Mouse (Mus musculus): ENCODE measurements at regions not wholly inside any gene's neighbourhood (a gene's known extent, or its start where the extent isn't known, plus 50 kb on each side); places are given as distances from the start of the nearest gene placed in this dataset.

DNA sequence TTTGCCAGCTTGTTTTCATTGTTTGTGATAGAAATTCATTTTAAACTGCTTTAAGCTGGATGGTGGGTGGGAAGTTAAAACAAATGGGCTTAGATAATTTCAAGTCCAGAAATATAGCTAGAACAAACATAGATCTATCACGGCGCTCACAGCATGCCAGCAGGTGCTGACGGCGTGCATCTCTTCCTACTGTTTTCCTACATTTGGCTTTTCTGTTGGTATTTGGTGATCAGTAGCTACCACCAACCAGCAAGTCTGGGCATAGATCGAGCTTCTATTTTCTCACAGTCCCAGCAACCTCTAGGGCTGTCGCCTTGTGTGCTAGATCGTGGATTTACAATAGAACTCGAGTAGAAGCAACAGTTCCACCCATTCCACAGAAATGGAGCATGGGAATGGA lies 290.9 kb upstream of the Zeb2 start:
- Histone ChIP-seq H3K4me1 (ENCODE audit: control insufficient read depth, insufficient read depth, low read length) (peaks cover 3% of the 10 kb centered on the region), H3K4me3 (ENCODE audit: insufficient read depth, low read length) (no peak overlapping the region), H3K27ac (ENCODE audit: insufficient read depth, low read depth, low read length) (no peak overlapping the region)
- TF ChIP-seq CTCF (IDR thresholded peaks at IDR 0.05; ENCODE audit: low read depth, low read length) (no peak), POLR2A (IDR thresholded peaks at IDR 0.05; ENCODE audit: borderline replicate concordance, low read depth, low read length) (no peak)

DNA sequence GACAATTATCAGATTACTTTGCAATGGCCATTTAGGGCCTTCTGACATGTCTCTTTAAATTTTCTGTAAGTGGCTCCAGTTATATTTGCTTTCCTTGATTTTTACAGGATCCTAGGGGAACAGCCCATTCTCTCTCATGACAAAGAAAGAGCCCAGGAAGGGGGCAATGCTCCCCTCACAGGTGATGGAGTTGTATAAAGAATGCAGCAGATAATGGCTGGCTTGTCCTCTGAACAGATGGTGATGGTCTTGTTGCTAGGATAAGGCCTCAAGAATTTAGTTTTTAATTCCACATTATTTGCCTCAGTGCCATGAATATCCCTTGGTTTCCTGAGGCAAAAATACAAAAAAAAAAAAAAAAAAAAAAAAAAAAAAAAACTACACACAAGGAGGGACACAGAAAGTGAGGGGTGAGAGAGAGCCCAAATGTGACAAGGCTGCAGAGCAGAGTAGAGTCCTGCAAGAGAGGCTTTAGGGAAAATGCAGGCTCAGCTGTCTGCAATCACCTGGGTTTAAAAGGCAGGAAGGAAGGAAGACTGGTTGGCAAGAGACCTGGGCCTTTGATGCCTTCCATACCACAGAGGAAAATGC lies 272.8 kb upstream of the Zeb2 start:
- TF ChIP-seq POLR2A (IDR thresholded peaks at IDR 0.05; ENCODE audit: borderline replicate concordance, low read depth, low read length), result no peak
- no peak for TF ChIP-seq CTCF (IDR thresholded peaks at IDR 0.05; ENCODE audit: low read depth, low read length)
- H3K27ac ChIP-seq (ENCODE audit: insufficient read depth, low read depth, low read length), result no peak overlapping the region

DNA sequence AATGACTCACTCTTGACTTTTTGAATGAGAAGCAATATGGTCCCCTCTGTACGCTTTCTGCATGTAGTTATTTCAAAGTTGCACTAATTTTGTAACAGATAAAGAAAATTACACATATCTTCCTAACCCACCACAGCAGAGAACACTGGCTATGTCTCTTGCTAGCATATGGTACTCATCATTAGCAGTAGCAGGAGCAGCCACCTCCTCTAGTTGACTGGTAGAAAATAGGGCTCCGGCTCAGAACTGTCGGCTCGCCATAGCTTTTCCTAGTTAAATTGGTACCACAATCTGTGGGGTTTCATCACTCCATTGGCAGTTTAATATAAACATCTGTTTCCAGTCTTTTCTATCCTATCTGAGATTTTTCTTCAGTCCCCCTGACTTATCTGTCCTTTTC lies 254.1 kb upstream of the Zeb2 start:
- H3K27ac ChIP-seq (ENCODE audit: insufficient read depth, low read depth, low read length), result no peak overlapping the region
- H3K4me1 ChIP-seq (ENCODE audit: control insufficient read depth, insufficient read depth, low read length), result no peaks in the 10 kb centered on the region
- H3K4me3 ChIP-seq (ENCODE audit: insufficient read depth, low read length), result no peak overlapping the region
- no peak for TF ChIP-seq POLR2A (IDR thresholded peaks at IDR 0.05; ENCODE audit: borderline replicate concordance, low read depth, low read length)
- no peak for TF ChIP-seq CTCF (IDR thresholded peaks at IDR 0.05; ENCODE audit: low read depth, low read length)

More for the DNA sequence above, 272.8 kb upstream of the Zeb2 start:
- Histone ChIP-seq H3K4me3 (ENCODE audit: insufficient read depth, low read length) (no peak overlapping the region), H3K4me1 (ENCODE audit: control insufficient read depth, insufficient read depth, low read length) (peaks cover 1% of the 10 kb centered on the region)

DNA sequence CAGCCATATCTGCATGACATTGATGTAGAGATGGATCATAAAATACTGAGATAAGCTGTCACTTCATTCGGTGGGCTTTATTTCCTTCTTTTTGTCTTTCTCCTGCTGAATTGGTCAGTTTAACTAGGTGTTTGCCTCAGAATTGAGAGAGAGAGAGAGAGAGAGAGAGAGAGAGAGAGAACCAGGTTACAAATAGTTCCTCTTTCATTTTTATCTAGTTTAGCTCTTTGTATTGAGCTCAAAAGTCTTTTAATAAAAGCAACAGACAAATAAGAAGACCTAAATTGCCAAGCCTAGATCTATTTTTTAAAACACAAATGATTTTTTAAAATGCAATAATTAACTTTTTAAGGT lies 253.4 kb upstream of the Zeb2 start:
- H3K27ac ChIP-seq (ENCODE audit: insufficient read depth, low read depth, low read length), result no peak overlapping the region
- TF ChIP-seq CTCF (IDR thresholded peaks at IDR 0.05; ENCODE audit: low read depth, low read length), result no peak
- TF ChIP-seq POLR2A (IDR thresholded peaks at IDR 0.05; ENCODE audit: borderline replicate concordance, low read depth, low read length), result no peak
- no peak overlapping the region for H3K4me3 ChIP-seq (ENCODE audit: insufficient read depth, low read length)
- H3K4me1 ChIP-seq (ENCODE audit: control insufficient read depth, insufficient read depth, low read length), result no peaks in the 10 kb centered on the region

DNA sequence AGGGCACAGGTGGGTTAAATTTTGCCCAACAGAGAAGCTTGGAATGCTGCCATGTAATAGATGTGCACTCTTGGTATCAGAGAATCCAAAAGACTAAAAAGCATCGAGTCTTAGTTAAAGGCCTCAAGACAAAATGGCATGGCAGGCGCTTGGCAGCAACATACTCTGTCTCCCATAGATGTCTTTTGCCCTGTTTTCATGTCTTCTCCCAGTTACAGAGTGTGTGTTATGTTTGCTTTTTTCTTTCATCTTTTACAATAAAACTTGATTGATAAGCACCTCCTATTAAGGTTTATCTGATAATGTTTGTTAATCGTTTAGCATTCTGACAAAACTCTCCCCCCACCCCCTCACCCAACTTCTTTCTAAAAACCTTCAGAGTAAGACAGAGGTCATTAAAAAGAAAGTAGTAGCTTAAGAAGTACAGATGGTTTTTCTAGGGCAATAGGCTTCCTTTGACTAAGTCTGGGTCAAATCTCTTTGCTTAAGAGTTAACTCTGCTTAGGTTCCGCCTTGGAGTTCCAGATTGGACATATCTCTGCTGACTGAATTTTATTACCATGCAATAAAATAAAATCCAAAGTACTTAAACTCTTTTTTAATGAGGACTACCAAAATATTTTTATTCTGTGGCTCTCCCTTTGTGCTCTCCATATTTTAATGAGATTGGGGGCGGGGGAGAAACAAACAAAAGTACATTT lies 252.9 kb upstream of the Zeb2 start:
- no peak overlapping the region for H3K27ac ChIP-seq (ENCODE audit: insufficient read depth, low read depth, low read length)
- no peaks in the 10 kb centered on the region for H3K4me1 ChIP-seq (ENCODE audit: control insufficient read depth, insufficient read depth, low read length)
- no peak overlapping the region for H3K4me3 ChIP-seq (ENCODE audit: insufficient read depth, low read length)
- TF ChIP-seq POLR2A (IDR thresholded peaks at IDR 0.05; ENCODE audit: borderline replicate concordance, low read depth, low read length) (no peak), CTCF (IDR thresholded peaks at IDR 0.05; ENCODE audit: low read depth, low read length) (no peak)

DNA sequence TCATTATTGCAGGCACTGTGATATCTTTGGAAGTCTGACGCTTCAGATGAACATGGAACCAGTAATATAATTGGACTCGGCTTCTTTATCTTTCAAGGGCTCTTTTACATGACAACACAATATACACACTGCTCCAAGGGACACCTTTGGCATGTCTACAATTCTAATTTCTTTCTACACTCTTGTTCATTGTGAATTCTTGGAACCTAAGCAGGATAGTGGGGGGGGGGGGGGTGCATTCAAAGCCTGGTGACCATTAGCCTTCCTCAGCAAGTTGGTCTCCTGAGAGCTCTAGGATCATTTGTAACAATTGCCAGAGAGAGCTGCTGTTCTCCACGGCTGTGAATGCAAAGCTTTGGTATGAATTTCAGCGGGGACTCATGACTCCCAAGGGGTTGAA lies 252.2 kb upstream of the Zeb2 start:
- no peak for TF ChIP-seq POLR2A (IDR thresholded peaks at IDR 0.05; ENCODE audit: borderline replicate concordance, low read depth, low read length)
- TF ChIP-seq CTCF (IDR thresholded peaks at IDR 0.05; ENCODE audit: low read depth, low read length), result no peak
- no peak overlapping the region for H3K27ac ChIP-seq (ENCODE audit: insufficient read depth, low read depth, low read length)
- no peak overlapping the region for H3K4me3 ChIP-seq (ENCODE audit: insufficient read depth, low read length)
- no peaks in the 10 kb centered on the region for H3K4me1 ChIP-seq (ENCODE audit: control insufficient read depth, insufficient read depth, low read length)

DNA sequence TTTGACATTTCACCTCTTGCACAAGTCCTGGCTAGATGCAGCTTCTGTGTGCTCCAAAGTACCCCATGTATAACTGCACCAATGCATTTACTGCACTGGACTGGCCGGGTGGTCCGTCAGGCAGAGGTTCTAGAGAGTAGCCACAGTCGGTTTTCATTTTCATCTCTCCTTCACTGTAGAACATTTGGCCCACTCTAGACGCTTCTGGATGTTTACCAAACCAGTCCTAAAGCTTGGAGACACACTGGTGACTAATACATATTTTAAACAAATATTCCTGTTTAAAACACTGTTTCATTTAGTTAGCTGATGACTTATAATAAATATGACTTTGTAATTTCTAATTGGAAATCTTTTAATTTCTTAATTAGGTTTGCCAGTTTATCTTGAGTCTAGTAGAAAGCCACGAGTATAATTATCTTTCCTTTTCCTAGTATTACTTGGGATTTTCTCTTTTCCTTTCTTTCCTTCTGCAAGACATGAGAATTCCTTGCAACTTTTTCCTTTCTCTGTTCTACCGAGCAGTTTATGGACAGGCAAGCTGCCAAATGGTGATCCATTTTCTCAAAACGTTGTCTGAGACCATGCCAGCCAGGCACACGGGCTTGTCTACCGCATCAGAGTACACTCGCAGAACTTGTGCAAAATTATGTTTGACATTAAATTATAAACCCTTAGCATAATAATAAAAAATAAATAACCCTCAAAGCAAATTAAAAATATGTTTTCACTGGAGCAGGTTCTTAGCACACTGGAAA lies 250.4 kb upstream of the Zeb2 start:
- Histone ChIP-seq H3K4me3 (ENCODE audit: insufficient read depth, low read length) (no peak overlapping the region), H3K4me1 (ENCODE audit: control insufficient read depth, insufficient read depth, low read length) (no peaks in the 10 kb centered on the region), H3K27ac (ENCODE audit: insufficient read depth, low read depth, low read length) (no peak overlapping the region)
- TF ChIP-seq POLR2A (IDR thresholded peaks at IDR 0.05; ENCODE audit: borderline replicate concordance, low read depth, low read length), result no peak
- TF ChIP-seq CTCF (IDR thresholded peaks at IDR 0.05; ENCODE audit: low read depth, low read length), result no peak

DNA sequence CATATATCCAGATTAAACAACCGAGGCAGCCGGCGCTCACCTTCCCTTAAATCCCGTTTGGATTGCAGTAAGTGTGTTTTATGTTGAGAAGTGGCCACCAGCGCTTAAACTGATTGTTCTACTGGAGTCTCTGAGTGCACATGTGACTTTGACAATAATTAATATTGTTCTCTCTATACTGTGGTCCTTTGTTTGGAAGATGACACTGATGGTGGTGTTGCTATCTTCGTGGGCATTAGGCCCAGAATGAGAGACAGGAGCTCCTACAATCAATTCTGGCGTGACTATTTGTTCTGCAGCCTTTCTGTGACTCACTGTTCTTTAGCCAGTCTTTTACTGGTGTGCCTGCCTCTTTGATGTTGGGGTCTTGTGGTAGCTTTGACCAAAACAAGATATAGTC lies 240.1 kb upstream of the Zeb2 start:
- no peak overlapping the region for H3K27ac ChIP-seq (ENCODE audit: insufficient read depth, low read depth, low read length)
- no peak for TF ChIP-seq CTCF (IDR thresholded peaks at IDR 0.05; ENCODE audit: low read depth, low read length)
- no peak for TF ChIP-seq POLR2A (IDR thresholded peaks at IDR 0.05; ENCODE audit: borderline replicate concordance, low read depth, low read length)
- H3K4me3 ChIP-seq (ENCODE audit: insufficient read depth, low read length), result no peak overlapping the region
- H3K4me1 ChIP-seq (ENCODE audit: control insufficient read depth, insufficient read depth, low read length), result peaks cover 5% of the 10 kb centered on the region

DNA sequence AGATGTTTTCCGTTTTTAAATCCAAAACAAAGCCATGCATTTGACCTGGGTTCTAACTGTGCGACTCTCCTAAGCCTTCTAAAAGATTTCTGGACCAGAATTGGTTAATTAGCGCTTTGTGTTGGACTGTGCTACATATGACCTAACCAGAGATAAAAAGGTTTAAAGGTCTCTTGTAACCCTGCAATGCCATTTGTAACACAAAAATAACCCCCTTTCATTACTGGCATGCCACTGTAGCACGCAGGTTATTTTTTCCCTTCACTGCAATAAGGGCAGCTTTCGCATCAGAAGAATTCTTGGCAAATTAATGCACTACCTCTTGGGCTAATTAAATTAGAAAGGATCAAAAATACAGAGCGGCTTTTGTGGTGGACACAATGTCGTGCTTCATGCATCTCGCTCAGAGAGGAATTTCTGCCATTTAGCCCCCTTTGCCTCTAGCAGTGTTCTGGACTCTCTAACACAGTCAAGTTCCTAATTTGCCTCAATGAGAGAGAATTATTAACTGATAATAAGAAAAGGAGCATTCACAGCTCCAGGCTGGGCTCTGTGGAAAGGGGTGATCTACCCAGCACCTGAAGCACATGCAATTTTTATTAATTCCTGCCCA lies 239.5 kb upstream of the Zeb2 start:
- Histone ChIP-seq H3K27ac (ENCODE audit: insufficient read depth, low read depth, low read length) (no peak overlapping the region), H3K4me1 (ENCODE audit: control insufficient read depth, insufficient read depth, low read length) (peaks cover 5% of the 10 kb centered on the region), H3K4me3 (ENCODE audit: insufficient read depth, low read length) (no peak overlapping the region)
- no peak for TF ChIP-seq POLR2A (IDR thresholded peaks at IDR 0.05; ENCODE audit: borderline replicate concordance, low read depth, low read length)
- no peak for TF ChIP-seq CTCF (IDR thresholded peaks at IDR 0.05; ENCODE audit: low read depth, low read length)

DNA sequence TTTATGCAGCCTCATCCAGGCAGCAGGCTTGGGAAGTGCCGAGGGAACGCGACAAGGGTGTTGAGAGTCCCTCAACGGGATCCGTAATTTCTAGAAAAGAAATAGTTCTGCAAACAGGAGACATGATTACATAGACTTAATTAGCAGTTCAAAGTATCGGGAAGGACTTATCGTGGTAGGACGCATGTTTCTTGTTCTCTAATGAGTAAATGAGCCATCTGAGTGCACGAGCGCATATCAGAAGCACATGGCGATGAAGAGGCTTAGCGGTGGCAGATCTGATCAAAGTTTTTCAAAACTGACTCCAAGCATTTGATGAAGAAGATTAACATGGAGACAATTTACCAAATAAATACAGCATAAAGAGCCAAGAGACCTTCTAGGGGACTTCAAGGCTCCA lies 238.8 kb upstream of the Zeb2 start:
- Histone ChIP-seq H3K4me3 (ENCODE audit: insufficient read depth, low read length) (no peak overlapping the region), H3K4me1 (ENCODE audit: control insufficient read depth, insufficient read depth, low read length) (peaks cover 5% of the 10 kb centered on the region), H3K27ac (ENCODE audit: insufficient read depth, low read depth, low read length) (no peak overlapping the region)
- TF ChIP-seq CTCF (IDR thresholded peaks at IDR 0.05; ENCODE audit: low read depth, low read length), result no peak
- no peak for TF ChIP-seq POLR2A (IDR thresholded peaks at IDR 0.05; ENCODE audit: borderline replicate concordance, low read depth, low read length)

All from bone marrow macrophage, adult 2 months (primary cell).